Mouse (Mus musculus) stomach, embryonic 14.5 days (tissue): ENCODE data around the gene Zbtb49. TPM values are rescaled to one million over a fixed set of nuclear protein-coding genes. Genes with fewer than 3 reads are reported as not detected.

Experiments used
- ATAC-seq: fragments of 200-750 bp; cut with Nextera tagmentation; 2 replicates; pipeline ENCODE4 v1.8.0; 2017; ENCODE audit warnings: low read depth, moderate TSS enrichment; ENCODE audit not compliant: insufficient number of reproducible peaks, insufficient read depth, low FRiP score
- H3K27ac ChIP-seq: fragments of 300-500 bp; sonication (generic); 2 replicates; pipeline ENCODE4 v1.5.1; 2014; ENCODE audit warnings: mild to moderate bottlenecking, low read length, moderate library complexity, mixed read lengths
- H3K27me3 ChIP-seq: fragments of 300-500 bp; sonication (generic); 2 replicates; pipeline ENCODE4 v1.6.1; 2014; ENCODE audit warnings: low read length, control low read depth, mixed read lengths; ENCODE audit not compliant: control insufficient read depth, insufficient read depth
- H3K36me3 ChIP-seq: fragments of 300-500 bp; sonication (generic); 2 replicates; pipeline ENCODE4 v1.6.1; 2014; ENCODE audit warnings: mild to moderate bottlenecking, control low read depth, low read length, moderate library complexity, mixed read lengths; ENCODE audit not compliant: control insufficient read depth, insufficient read depth
- H3K4me1 ChIP-seq: fragments of 300-500 bp; sonication (generic); 2 replicates; pipeline ENCODE4 v1.6.1; 2014; ENCODE audit warnings: low read length, control low read depth, mixed read lengths; ENCODE audit not compliant: control insufficient read depth, insufficient read depth
- H3K4me2 ChIP-seq: fragments of 300-500 bp; sonication (generic); replicated peaks from 2 replicates; pipeline ENCODE4 v1.6.1; 2014; ENCODE audit warnings: low read depth, low read length, control low read depth
- H3K4me3 ChIP-seq: fragments of 300-500 bp; sonication (generic); 2 replicates; pipeline ENCODE4 v1.5.1; 2014; ENCODE audit warnings: low read depth, low read length, control low read depth
- H3K9ac ChIP-seq: fragments of 300-500 bp; sonication (generic); replicated peaks from 2 replicates; pipeline ENCODE4 v1.6.1; 2014; ENCODE audit warnings: low read depth, mild to moderate bottlenecking, control low read depth, low read length, moderate library complexity, mixed read lengths
- H3K9me3 ChIP-seq: fragments of 300-500 bp; sonication (generic); 2 replicates; pipeline ENCODE4 v1.6.1; 2016; ENCODE audit warnings: low read depth, low read length, control low read depth; ENCODE audit not compliant: control insufficient read depth
- WGBS: fragments of 180-500 bp; shearing (Covaris S2); extraction: QIAGEN DNeasy Blood & Tissue Kit; methylation state at CpG from one replicate; pipeline ENCODE4 v1.1.7; 2014; 5-methylcytosine and 5-hydroxymethylcytosine counted together
- polyA plus RNA-seq: library from polyadenylated mRNA; unstranded; fragments of >200 nt; fragmentation: Nextera tagmentation; extraction: Ambion mirVana; gene quantifications from 2 replicates; pipeline ENCODE4 v1.2.1, GENCODE M21; 2014

The Zbtb49 gene
- polyA plus RNA-seq, 1 experiment from 2014 or later = 13.9 TPM

DNA sequence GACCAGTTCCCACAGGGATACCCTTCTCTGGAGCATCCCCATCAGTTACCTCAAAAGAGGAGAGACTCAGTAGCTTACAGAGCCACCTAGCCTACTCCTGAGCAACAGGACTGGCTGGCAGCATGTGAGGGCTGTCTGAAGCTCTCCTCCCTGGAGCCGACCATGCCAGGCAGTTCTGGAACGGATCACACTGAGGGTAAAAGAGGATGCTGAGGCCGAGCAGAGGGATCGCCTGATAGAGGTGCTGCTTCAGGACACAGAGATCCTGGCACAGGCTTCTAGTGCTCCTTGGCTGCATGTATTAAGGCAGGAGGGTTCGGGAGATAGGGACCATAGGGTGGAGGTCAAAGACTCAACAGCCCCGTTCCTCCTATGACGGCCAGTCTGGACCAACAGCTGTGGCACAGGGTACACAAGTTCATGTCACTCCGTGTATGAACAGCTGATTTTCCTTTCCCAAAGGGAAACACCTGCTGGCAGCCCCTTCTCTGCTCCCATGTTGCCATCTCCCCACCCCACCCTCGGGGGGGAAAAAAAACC lies 62.7 kb downstream of the Zbtb49 start:
- no peak for ATAC-seq
- no peak overlapping the region for H3K9ac ChIP-seq
- H3K4me1 ChIP-seq = 0 out of 2 replicates have a peak, but pooled peaks cover 4% of the 10 kb centered on the region
- no peak overlapping the region for H3K4me3 ChIP-seq
- no peak overlapping the region for H3K27ac ChIP-seq
- H3K9me3 ChIP-seq = no peaks in the 10 kb centered on the region
- H3K36me3 ChIP-seq = peaks cover 19% of the 10 kb centered on the region
- WGBS = 69% methylated on average over 9 of the region's 9 CpGs
- 0 out of 2 replicates have a peak, but pooled peaks cover 2% of the 10 kb centered on the region for H3K27me3 ChIP-seq
- no peak overlapping the region for H3K4me2 ChIP-seq

DNA sequence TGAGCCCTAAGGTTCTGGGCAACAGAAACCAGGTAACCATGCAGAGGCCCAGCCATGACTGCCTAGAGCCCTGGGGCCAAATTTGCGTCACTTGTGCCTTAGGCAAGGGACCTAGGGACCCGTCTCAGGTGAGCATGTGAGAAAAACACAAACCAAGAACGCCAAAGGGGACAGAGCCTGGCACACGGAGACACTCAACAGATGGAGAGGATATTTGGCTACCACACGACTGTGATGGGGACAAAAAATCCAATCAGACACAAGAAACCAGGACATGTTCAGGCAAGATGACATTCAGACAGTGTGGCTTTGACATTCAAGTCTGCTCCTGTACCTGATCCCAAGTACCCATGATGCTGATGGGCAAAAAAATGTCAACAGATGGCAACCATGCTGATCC lies 66.6 kb downstream of the Zbtb49 start:
- H3K27me3 ChIP-seq = no peaks in the 10 kb centered on the region
- no peak for ATAC-seq
- H3K9me3 ChIP-seq = no peaks in the 10 kb centered on the region
- H3K9ac ChIP-seq = no peak overlapping the region
- H3K4me3 ChIP-seq = no peak overlapping the region
- H3K27ac ChIP-seq = no peak overlapping the region
- H3K36me3 ChIP-seq = peaks cover 19% of the 10 kb centered on the region
- H3K4me1 ChIP-seq = no peaks in the 10 kb centered on the region
- no peak overlapping the region for H3K4me2 ChIP-seq
- 92% methylated on average over 5 of the region's 5 CpGs for WGBS

DNA sequence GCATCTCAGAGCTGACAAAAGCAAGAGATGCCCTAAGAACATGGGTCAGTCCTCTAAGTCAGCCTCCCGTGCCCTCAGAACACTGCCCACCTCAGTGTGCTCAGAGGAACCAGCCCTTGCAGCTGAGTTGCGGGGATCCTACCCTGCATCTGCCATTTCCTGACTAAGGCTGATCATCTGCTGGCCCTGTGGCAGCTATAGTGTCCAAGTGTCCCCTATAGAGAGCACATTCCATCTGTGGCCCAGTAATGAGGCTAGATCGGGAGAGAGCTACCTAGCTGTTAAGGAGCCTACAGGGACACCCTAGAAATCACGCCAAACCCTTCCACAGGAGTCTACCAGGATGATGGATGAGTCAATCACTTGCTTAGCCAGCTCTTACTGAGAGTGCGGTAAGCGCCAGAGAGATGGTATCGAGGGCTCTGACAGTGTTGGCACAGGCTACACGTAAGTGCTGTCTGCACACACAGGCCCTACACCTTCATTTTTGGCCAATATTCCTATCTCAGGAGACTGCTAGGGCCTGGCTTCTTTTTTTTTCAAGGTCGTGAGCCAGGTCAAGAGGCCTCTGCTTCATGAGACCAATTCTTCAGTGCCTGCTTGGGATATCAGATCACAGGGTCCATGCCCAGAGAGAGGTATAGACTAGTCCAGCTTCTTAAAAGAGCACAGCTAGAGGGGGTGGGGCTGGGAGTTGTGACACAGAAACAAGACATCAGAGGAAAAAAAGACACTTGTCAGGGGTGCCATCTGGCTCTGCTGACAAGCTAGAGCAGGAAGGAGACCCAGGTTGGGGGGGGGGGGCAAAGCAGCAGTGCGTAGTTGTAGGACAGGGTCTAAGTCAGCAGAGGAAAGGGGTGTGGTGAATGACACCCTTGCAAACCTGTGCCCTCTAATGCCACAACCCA lies 67.8 kb downstream of the Zbtb49 start:
- WGBS = 82% methylated on average over 10 of the region's 10 CpGs
- no peak overlapping the region for H3K9ac ChIP-seq
- H3K27ac ChIP-seq = no peak overlapping the region
- H3K9me3 ChIP-seq = no peaks in the 10 kb centered on the region
- no peak for ATAC-seq
- H3K36me3 ChIP-seq = peaks cover 19% of the 10 kb centered on the region
- H3K4me3 ChIP-seq = no peak overlapping the region
- no peaks in the 10 kb centered on the region for H3K27me3 ChIP-seq
- H3K4me2 ChIP-seq = no peak overlapping the region
- H3K4me1 ChIP-seq = no peaks in the 10 kb centered on the region

DNA sequence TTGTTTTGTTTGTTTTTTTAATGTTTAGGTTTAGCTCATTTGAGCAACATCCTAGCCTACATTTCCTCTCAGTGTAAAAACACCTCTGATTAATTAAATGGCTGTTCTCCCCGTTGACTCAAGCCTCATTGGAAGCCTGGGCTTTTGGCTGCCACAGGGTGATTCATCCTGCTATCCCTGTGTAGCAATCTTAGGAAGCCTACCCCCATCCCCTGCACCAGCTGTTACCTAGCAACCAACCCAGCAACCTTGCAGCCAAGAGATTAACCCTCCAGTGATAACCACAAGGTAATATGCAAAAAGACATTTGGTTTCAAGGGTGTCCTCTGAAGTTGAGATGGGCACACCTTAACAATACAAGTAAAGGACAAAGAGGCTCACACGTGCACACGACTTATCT lies 69.0 kb downstream of the Zbtb49 start:
- WGBS = 55% methylated on average over 3 of the region's 3 CpGs
- H3K4me1 ChIP-seq = no peaks in the 10 kb centered on the region
- H3K9me3 ChIP-seq = no peaks in the 10 kb centered on the region
- no peak overlapping the region for H3K4me2 ChIP-seq
- H3K27ac ChIP-seq = no peak overlapping the region
- no peak overlapping the region for H3K4me3 ChIP-seq
- peaks cover 19% of the 10 kb centered on the region for H3K36me3 ChIP-seq
- no peak overlapping the region for H3K9ac ChIP-seq
- H3K27me3 ChIP-seq = no peaks in the 10 kb centered on the region
- ATAC-seq = no peak

DNA sequence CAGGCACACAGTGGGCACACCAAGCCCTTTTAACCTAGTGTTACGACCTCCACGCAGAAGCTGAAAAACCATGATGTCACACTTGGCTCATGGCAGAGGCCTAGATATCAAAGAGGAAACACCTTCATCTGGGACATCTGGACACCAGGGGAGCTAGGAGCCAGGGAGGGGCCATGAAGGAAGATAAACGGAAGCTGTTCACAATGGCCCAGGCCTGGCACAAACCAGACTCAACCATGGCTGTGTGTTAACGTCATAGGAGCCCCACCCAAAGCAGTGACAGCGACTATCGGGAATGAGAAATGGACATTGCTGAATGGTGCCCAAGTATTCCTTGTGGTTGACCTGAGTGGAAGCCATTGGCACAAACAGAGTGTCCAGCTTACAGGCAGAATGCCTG lies 73.7 kb downstream of the Zbtb49 start:
- 86% methylated on average over 6 of the region's 6 CpGs for WGBS
- Histone ChIP-seq H3K36me3 (no peaks in the 10 kb centered on the region; the same call in 1 of the 2 replicates), H3K4me3 (no peak overlapping the region), H3K9ac (no peak overlapping the region), H3K27me3 (no peaks in the 10 kb centered on the region), H3K4me2 (no peak overlapping the region), H3K27ac (no peak overlapping the region), H3K4me1 (no peaks in the 10 kb centered on the region), H3K9me3 (no peaks in the 10 kb centered on the region)
- no peak for ATAC-seq

DNA sequence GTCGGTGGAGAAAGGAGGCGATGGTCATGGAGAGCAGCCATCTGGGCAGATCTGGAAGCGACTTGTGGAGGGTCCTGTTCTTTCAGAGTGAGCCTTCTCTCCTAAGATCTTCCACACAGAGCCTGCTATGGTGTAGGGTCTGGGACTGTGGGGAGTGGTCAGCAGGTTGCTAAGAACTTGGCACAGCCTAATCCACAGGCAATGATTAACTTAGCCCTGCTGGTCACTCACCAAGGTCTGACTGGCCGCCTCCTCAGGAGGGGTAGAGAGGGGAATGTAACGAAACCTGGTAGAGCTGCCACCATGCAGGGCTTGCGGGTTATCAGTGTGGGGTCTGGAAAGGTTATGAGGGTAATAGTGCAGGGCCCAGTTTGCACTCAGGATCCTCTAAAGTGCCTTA lies 79.4 kb downstream of the Zbtb49 start:
- Histone ChIP-seq H3K4me1 (no peaks in the 10 kb centered on the region), H3K4me2 (no peak overlapping the region), H3K27me3 (no peaks in the 10 kb centered on the region), H3K36me3 (peaks cover 17% of the 10 kb centered on the region), H3K4me3 (no peak overlapping the region), H3K9ac (no peak overlapping the region), H3K27ac (no peak overlapping the region), H3K9me3 (no peaks in the 10 kb centered on the region)
- WGBS = 87% methylated on average over 6 of the region's 6 CpGs
- no peak for ATAC-seq

Other genes with a start within 250 kb of the Zbtb49 start
- gene Stx18, start 181.7 kb downstream of the Zbtb49 start, polyA plus RNA-seq = 42.2 and 47.6 TPM in 2 replicates
- gene Nsg1, start 60.5 kb downstream of the Zbtb49 start, polyA plus RNA-seq = 21.9 and 22.2 TPM in 2 replicates
- gene Lyar, start within 50 bp of the Zbtb49 start, polyA plus RNA-seq = 90.3 and 99.8 TPM in 2 replicates
- gene Tmem128, start 39.7 kb upstream of the Zbtb49 start, polyA plus RNA-seq = 77.0 and 78.4 TPM in 2 replicates
- gene Otop1, start 55.5 kb upstream of the Zbtb49 start, polyA plus RNA-seq = 0.11 TPM in 1 of 2 replicates, not detected in the other
- not detected in 2 replicates for gene Drd5, start 98.9 kb upstream of the Zbtb49 start, polyA plus RNA-seq